Mouse (Mus musculus): Measurements from ENCODE around the gene Crxos. TPM values are rescaled to one million over a fixed set of nuclear protein-coding genes. Genes with fewer than 3 reads are reported as not detected.

Crxos gene
- 1.7 and 1.9 TPM in 2 replicates for polyA plus RNA-seq (2015; fragmentation: Nextera tagmentation; extraction: Ambion mirVana)

GRCm38 (mm10) chr7:15882317-15882716, at the start of gene Crxos:
TSS of gene Crxos (plus strand) at chr7:15882617.

GRCm38 (mm10) chr7:15839578-15839977, 42.8 kb upstream of the Crxos start, which contains the start of gene Obox6:
TSS of gene Obox6 (minus strand) at chr7:15839678.

GRCm38 (mm10) chr7:15879756-15880155, 2.7 kb upstream of the Crxos start, which contains the start of gene Crx:
TSS of gene Crx (minus strand) at chr7:15879968.

GRCm38 (mm10) chr7:15922220-15922773, 39.9 kb downstream of the Crxos start, which contains the start of gene Selenow:
TSS of gene Selenow (minus strand) at chr7:15922402.

GRCm38 (mm10) chr7:15945721-15946536, 63.5 kb downstream of the Crxos start, which contains the start of gene Nop53:
TSS of gene Nop53 (minus strand) at chr7:15946074.

Other genes with a start within 250 kb of the Crxos start
- gene Obox3, start 242.7 kb upstream of the Crxos start, polyA plus RNA-seq (2015; fragmentation: Nextera tagmentation; extraction: Ambion mirVana) = not detected in 2 replicates
- not detected in 2 replicates for gene Obox5, start 132.5 kb upstream of the Crxos start, polyA plus RNA-seq (2015; fragmentation: Nextera tagmentation; extraction: Ambion mirVana)
- not detected in 2 replicates for gene Obox6, start 42.9 kb upstream of the Crxos start, polyA plus RNA-seq (2015; fragmentation: Nextera tagmentation; extraction: Ambion mirVana)
- gene Crx, start 2.6 kb upstream of the Crxos start, polyA plus RNA-seq (2015; fragmentation: Nextera tagmentation; extraction: Ambion mirVana) = not detected in 2 replicates
- 528 and 758 TPM in 2 replicates for gene Selenow, start 39.8 kb downstream of the Crxos start, polyA plus RNA-seq (2015; fragmentation: Nextera tagmentation; extraction: Ambion mirVana)
- gene Nop53, start 63.5 kb downstream of the Crxos start, polyA plus RNA-seq (2015; fragmentation: Nextera tagmentation; extraction: Ambion mirVana) = 130 and 169 TPM in 2 replicates
- 30.7 and 33.1 TPM in 2 replicates for gene Ehd2, start 85.0 kb downstream of the Crxos start, polyA plus RNA-seq (2015; fragmentation: Nextera tagmentation; extraction: Ambion mirVana)
- gene Bicra, start 165.3 kb downstream of the Crxos start, polyA plus RNA-seq (2015; fragmentation: Nextera tagmentation; extraction: Ambion mirVana) = 5.0 and 5.6 TPM in 2 replicates
- gene Zfp541, start 179.2 kb downstream of the Crxos start, polyA plus RNA-seq (2015; fragmentation: Nextera tagmentation; extraction: Ambion mirVana) = 0.04 TPM in 1 of 2 replicates, not detected in the other
- 112 and 151 TPM in 2 replicates for gene Napa, start 215.8 kb downstream of the Crxos start, polyA plus RNA-seq (2015; fragmentation: Nextera tagmentation; extraction: Ambion mirVana)
- 20.5 and 26.0 TPM in 2 replicates for gene Kptn, start 237.3 kb downstream of the Crxos start, polyA plus RNA-seq (2015; fragmentation: Nextera tagmentation; extraction: Ambion mirVana)
- 0.04 and 0.19 TPM in 2 replicates for gene Slc8a2, start 247.2 kb downstream of the Crxos start, polyA plus RNA-seq (2015; fragmentation: Nextera tagmentation; extraction: Ambion mirVana)